Mouse (Mus musculus) myocyte (in vitro differentiated cells): ENCODE data around the gene Galnt6. TPM values are rescaled to one million over a fixed set of nuclear protein-coding genes. Genes with fewer than 3 reads are reported as not detected.
A peak's percentile ranks its signal among the peaks of the same experiment; 100 is the strongest.

Experiments
- H3K27me3 ChIP-seq: one replicate; pipeline ENCODE4 v1.6.1; 2011; ENCODE audit not compliant: control insufficient read depth, insufficient read depth, insufficient read length
- H3K36me3 ChIP-seq: one replicate; pipeline ENCODE4 v1.6.1; 2011; ENCODE audit not compliant: control insufficient read depth, insufficient read depth
- H3K4me2 ChIP-seq: one replicate; pipeline ENCODE4 v1.6.1; 2011; ENCODE audit warnings: low read depth, control low read depth
- H3K4me3 ChIP-seq: one replicate; pipeline ENCODE4 v1.5.1; 2011; ENCODE audit warnings: mild to moderate bottlenecking, control low read depth, moderate library complexity
- H3K79me2 ChIP-seq: one replicate; pipeline ENCODE4 v1.6.1; 2011; ENCODE audit not compliant: control insufficient read depth, insufficient read depth
- H3ac ChIP-seq: one replicate; pipeline ENCODE4 v1.6.1; 2011; ENCODE audit not compliant: control insufficient read depth, insufficient read length
- CEBPB ChIP-seq: IDR thresholded peaks from 2 replicates; pipeline ENCODE4 v1.6.1; 2011; ENCODE audit warnings: mild to moderate bottlenecking, moderate library complexity; ENCODE audit not compliant: poor library complexity, insufficient read depth, severe bottlenecking
- E2F4 ChIP-seq: IDR thresholded peaks from one replicate; pipeline ENCODE4 v1.6.1; 2011; ENCODE audit warnings: mild to moderate bottlenecking, control low read depth, moderate library complexity; ENCODE audit not compliant: insufficient read depth
- MAX ChIP-seq: IDR thresholded peaks from one replicate; pipeline ENCODE4 v1.6.1; 2011; ENCODE audit warnings: low read depth, mild to moderate bottlenecking, control low read depth
- MYOD1 ChIP-seq, 3 experiments: IDR thresholded peaks; one replicate each; pipeline ENCODE4 v1.6.1; 2011; ENCODE audit warnings: control low read depth in 2 of 3, low read depth in 2 of 3, mild to moderate bottlenecking in 2 of 3, moderate library complexity in 1 of 3; ENCODE audit not compliant: insufficient read length in 2 of 3, control insufficient read depth in 1 of 3
- MYOG ChIP-seq, 3 experiments: IDR thresholded peaks; one replicate each; pipeline ENCODE4 v1.6.1; 2011; ENCODE audit warnings: control low read depth in 2 of 3, low read depth in 2 of 3, mild to moderate bottlenecking in 2 of 3; ENCODE audit not compliant: insufficient read length in 2 of 3, control insufficient read depth in 1 of 3, insufficient read depth in 1 of 3
- POLR2A ChIP-seq: IDR thresholded peaks from one replicate; pipeline ENCODE4 v1.6.1; 2011; ENCODE audit warnings: low read depth, mild to moderate bottlenecking, control low read depth, moderate library complexity; ENCODE audit not compliant: insufficient read length
- POLR2AphosphoS2 ChIP-seq: IDR thresholded peaks from one replicate; pipeline ENCODE4 v1.6.1; 2011; ENCODE audit warnings: low read depth, control low read depth; ENCODE audit not compliant: insufficient read length
- REST ChIP-seq: IDR thresholded peaks from one replicate; pipeline ENCODE4 v1.6.1; 2011; ENCODE audit warnings: mild to moderate bottlenecking, control low read depth, moderate library complexity; ENCODE audit not compliant: insufficient read depth, insufficient read length
- SRF ChIP-seq: IDR thresholded peaks from one replicate; pipeline ENCODE4 v1.6.1; 2011; ENCODE audit warnings: low read depth; ENCODE audit not compliant: control insufficient read depth, insufficient read length
- TCF12 ChIP-seq: IDR thresholded peaks from one replicate; pipeline ENCODE4 v1.6.1; 2011; ENCODE audit warnings: mild to moderate bottlenecking, control low read depth; ENCODE audit not compliant: poor library complexity, insufficient read depth, severe bottlenecking
- TCF3 ChIP-seq: IDR thresholded peaks from one replicate; pipeline ENCODE4 v1.6.1; 2011; ENCODE audit warnings: low read depth, control low read depth; ENCODE audit not compliant: insufficient read length
- USF1 ChIP-seq: IDR thresholded peaks from one replicate; pipeline ENCODE4 v1.6.1; 2011; ENCODE audit warnings: low read depth, mild to moderate bottlenecking, control low read depth, moderate library complexity
- polyA plus RNA-seq: library from polyadenylated mRNA; unstranded; fragments of >200 nt; fragmentation: generic; extraction: Trizol; gene quantifications from one replicate; pipeline ENCODE4 v1.2.1, GENCODE M21; 2012; ENCODE audit warnings: missing spikeins

Galnt6 gene
- polyA plus RNA-seq, 1 experiment: 26.0 TPM

- Histone ChIP-seq H3K27me3 (no peaks in the 10 kb centered on the region), H3K4me3 (no peak overlapping the region)
- TF ChIP-seq TCF3: no peak
- TF ChIP-seq TCF12: no peak
- TF ChIP-seq SRF: no peak
- TF ChIP-seq MAX: no peak
- TF ChIP-seq MYOG (IDR thresholded peaks at IDR 0.05; ENCODE audit: control insufficient read depth in 1 of 3, insufficient read depth in 1 of 3, insufficient read length in 2 of 3, low read depth in 2 of 3): no peak
- TF ChIP-seq MYOD1 (IDR thresholded peaks at IDR 0.05; ENCODE audit: control insufficient read depth in 1 of 3, insufficient read length in 2 of 3, low read depth in 2 of 3): no peak
- no peak for TF ChIP-seq USF1
- no peak for TF ChIP-seq POLR2A
- TF ChIP-seq CEBPB: no peak
- TF ChIP-seq REST: no peak
- no peak for TF ChIP-seq E2F4
- TF ChIP-seq POLR2AphosphoS2: no peak
These were observed 10.0 kb downstream of the Galnt6 start for GRCm38 (mm10) chr15:100719217-100719616.

DNA sequence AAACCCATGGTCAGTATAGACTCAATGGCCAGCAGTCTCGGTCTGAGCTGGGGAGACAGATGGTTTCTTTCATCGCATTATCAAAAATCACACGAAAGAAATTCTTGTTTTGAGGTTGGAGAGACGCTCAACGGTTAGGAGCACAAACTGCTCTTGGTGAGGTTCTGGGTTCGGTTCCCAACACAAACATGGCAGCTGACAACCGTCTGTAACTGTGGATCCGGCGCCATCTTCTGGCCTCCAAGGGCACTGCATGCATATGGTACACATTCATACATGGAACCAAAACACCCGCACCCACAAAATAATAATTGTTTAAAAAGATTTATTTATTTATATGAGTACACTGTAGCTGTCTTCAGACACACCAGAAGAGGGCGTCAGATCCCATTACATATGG is 10.6 kb downstream of the Galnt6 start:
- no peaks in the 10 kb centered on the region for H3K79me2 ChIP-seq
- TF ChIP-seq TCF3 (no peak), POLR2AphosphoS2 (no peak), E2F4 (no peak), TCF12 (no peak), SRF (no peak), MYOG (IDR thresholded peaks at IDR 0.05; ENCODE audit: control insufficient read depth in 1 of 3, insufficient read depth in 1 of 3, insufficient read length in 2 of 3, low read depth in 2 of 3) (no peak), MAX (no peak), CEBPB (no peak), USF1 (no peak), POLR2A (no peak), REST (no peak), MYOD1 (IDR thresholded peaks at IDR 0.05; ENCODE audit: control insufficient read depth in 1 of 3, insufficient read length in 2 of 3, low read depth in 2 of 3) (no peak)
- no peaks in the 10 kb centered on the region for H3K27me3 ChIP-seq
- no peak overlapping the region for H3K4me3 ChIP-seq
- H3ac ChIP-seq: no peak overlapping the region
- no peaks in the 10 kb centered on the region for H3K36me3 ChIP-seq
- H3K4me2 ChIP-seq: no peak overlapping the region

More at GRCm38 (mm10) chr15:100719217-100719616, 10.0 kb downstream of the Galnt6 start:
- Histone ChIP-seq H3K36me3 (no peaks in the 10 kb centered on the region), H3ac (no peak overlapping the region), H3K79me2 (no peaks in the 10 kb centered on the region), H3K4me2 (no peak overlapping the region)

DNA sequence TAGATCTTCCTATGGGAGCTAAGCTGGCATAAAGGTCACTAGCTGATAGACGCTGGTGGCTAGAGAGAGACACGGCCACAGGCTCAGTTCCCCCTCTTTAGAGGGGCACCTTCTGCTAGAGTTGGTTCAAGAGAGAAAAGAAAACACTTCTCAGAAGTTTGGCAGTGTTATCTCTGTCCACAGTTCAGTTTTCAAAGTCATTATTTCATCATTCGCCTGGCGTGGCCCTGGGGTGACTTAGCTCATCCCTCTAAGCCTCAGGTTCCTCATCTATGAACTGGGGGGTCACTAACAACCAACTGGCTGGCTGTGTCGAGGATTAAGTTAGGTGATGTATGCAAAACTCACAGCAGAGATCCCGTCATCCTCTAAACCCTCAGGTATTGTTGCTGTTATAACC is 11.2 kb downstream of the Galnt6 start:
- TF ChIP-seq POLR2AphosphoS2 (no peak), REST (no peak), E2F4 (no peak), TCF3 (no peak), MAX (no peak), POLR2A (no peak), MYOD1 (IDR thresholded peaks at IDR 0.05; ENCODE audit: control insufficient read depth in 1 of 3, insufficient read length in 2 of 3, low read depth in 2 of 3) (no peak), MYOG (IDR thresholded peaks at IDR 0.05; ENCODE audit: control insufficient read depth in 1 of 3, insufficient read depth in 1 of 3, insufficient read length in 2 of 3, low read depth in 2 of 3) (no peak), USF1 (no peak), CEBPB (no peak), TCF12 (no peak), SRF (no peak)
- Histone ChIP-seq H3K36me3 (no peaks in the 10 kb centered on the region), H3K4me2 (no peak overlapping the region), H3K4me3 (no peak overlapping the region), H3K27me3 (no peaks in the 10 kb centered on the region), H3K79me2 (no peaks in the 10 kb centered on the region), H3ac (no peak overlapping the region)

GRCm38 (mm10) chr15:100715399-100715993 is 13.7 kb downstream of the Galnt6 start:
- peak overlapping the region; percentile 37 for H3K4me2 ChIP-seq
- H3K79me2 ChIP-seq: no peaks in the 10 kb centered on the region
- H3K36me3 ChIP-seq: no peaks in the 10 kb centered on the region
- H3K27me3 ChIP-seq: no peaks in the 10 kb centered on the region
- H3K4me3 ChIP-seq: no peak overlapping the region
- TF ChIP-seq TCF3 (no peak), TCF12 (peak; percentile 62), CEBPB (no peak), MYOG (IDR thresholded peaks at IDR 0.05; ENCODE audit: control insufficient read depth in 1 of 3, insufficient read depth in 1 of 3, insufficient read length in 2 of 3, low read depth in 2 of 3) (peak; percentile 51 to 85 (median 55)), MYOD1 (IDR thresholded peaks at IDR 0.05; ENCODE audit: control insufficient read depth in 1 of 3, insufficient read length in 2 of 3, low read depth in 2 of 3) (peak in 2 of 3 experiments; percentile 33 to 56), E2F4 (no peak)
- H3ac ChIP-seq: no peak overlapping the region

GRCm38 (mm10) chr15:100714470-100714869 is 14.7 kb downstream of the Galnt6 start:
- no peak overlapping the region for H3K4me3 ChIP-seq
- no peaks in the 10 kb centered on the region for H3K27me3 ChIP-seq
- no peaks in the 10 kb centered on the region for H3K36me3 ChIP-seq
- H3K4me2 ChIP-seq: no peak overlapping the region
- no peaks in the 10 kb centered on the region for H3K79me2 ChIP-seq
- no peak overlapping the region for H3ac ChIP-seq
- TF ChIP-seq MYOG (IDR thresholded peaks at IDR 0.05; ENCODE audit: control insufficient read depth in 1 of 3, insufficient read depth in 1 of 3, insufficient read length in 2 of 3, low read depth in 2 of 3) (no peak), POLR2AphosphoS2 (no peak), REST (no peak), MAX (no peak), CEBPB (no peak), TCF12 (no peak), SRF (no peak), POLR2A (no peak), MYOD1 (IDR thresholded peaks at IDR 0.05; ENCODE audit: control insufficient read depth in 1 of 3, insufficient read length in 2 of 3, low read depth in 2 of 3) (no peak), TCF3 (no peak), USF1 (no peak), E2F4 (no peak)
